Mouse (Mus musculus) hematopoietic stem cell, adult 5-6 weeks (primary cell): Measurements from ENCODE around the gene Gas8. TPM values are rescaled to one million over a fixed set of nuclear protein-coding genes. Genes with fewer than 3 reads are reported as not detected.

Source experiments
- total RNA-seq: library from RNA; stranded (forward); fragments of 172-1452, 232-1000 nt; gene quantifications from 2 replicates; pipeline ENCODE4 v1.2.3, GENCODE M21; 2017

Gas8 gene
- total RNA-seq, 1 experiment from 2014 or later = 21.1 TPM

Other genes with a start within 250 kb of the Gas8 start
- gene Fanca, start 200.3 kb upstream of the Gas8 start, total RNA-seq = 23.7 and 38.5 TPM in 2 replicates
- 0.94 and 4.0 TPM in 2 replicates for gene Spire2, start 186.1 kb upstream of the Gas8 start, total RNA-seq
- gene Tcf25, start 145.1 kb upstream of the Gas8 start, total RNA-seq = 126 and 245 TPM in 2 replicates
- gene Mc1r, start 111.7 kb upstream of the Gas8 start, total RNA-seq = not detected in 2 replicates
- 0.89 TPM in 1 of 2 replicates, not detected in the other for gene Tubb3, start 107.4 kb upstream of the Gas8 start, total RNA-seq
- gene Def8, start 95.3 kb upstream of the Gas8 start, total RNA-seq = 63.8 and 85.3 TPM in 2 replicates
- 16.9 and 18.8 TPM in 2 replicates for gene Afg3l1, start 40.9 kb upstream of the Gas8 start, total RNA-seq
- not detected in 2 replicates for gene Dbndd1, start 3.4 kb upstream of the Gas8 start, total RNA-seq
- gene Rhou, start 135.1 kb downstream of the Gas8 start, total RNA-seq = 2.2 and 3.9 TPM in 2 replicates